Mouse (Mus musculus) adrenal gland, adult (tissue): ENCODE results near the gene Ak5.

Source experiments
- DNase-seq, 2 experiments: peaks; one replicate each; pipeline ENCODE4 v3.0.0; 2022 to 2023; ENCODE audit warnings: low spot score in 1 of 2; ENCODE audit not compliant: inconsistent age in 2 of 2

Ak5 gene

GRCm38 (mm10) chr3:152568455-152569241 lies 99.5 kb downstream of the Ak5 start:
- DNase-seq: no peak

DNA sequence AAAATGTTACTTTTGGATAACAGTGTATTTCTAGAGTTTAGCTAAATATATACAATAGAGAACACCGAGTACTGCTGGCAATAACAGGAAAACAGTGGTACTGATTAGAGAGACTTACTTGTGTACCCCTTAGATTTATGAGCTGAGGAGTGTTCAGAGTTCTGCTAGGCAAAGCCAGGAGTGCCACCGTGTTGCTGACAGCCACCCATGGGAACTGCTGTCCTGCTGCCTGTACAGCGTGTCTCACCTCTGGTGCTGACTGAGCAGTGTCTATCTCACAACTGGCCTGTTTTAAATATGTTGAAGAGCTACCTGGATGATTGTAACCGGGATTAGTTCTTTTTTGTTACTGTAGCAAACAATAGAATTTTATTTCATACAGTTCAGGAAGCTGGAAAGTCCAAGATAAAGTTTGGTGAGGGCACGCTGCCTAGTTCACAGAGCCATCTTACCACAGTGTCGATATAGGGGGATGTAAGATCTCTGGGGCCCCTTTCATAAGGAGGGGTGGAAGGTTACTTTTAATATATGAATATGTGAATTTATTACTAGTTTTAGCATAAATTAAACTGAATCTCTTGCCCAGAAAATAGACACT lies 103.5 kb downstream of the Ak5 start:
- DNase-seq: no peak

- DNase-seq: no peak
Observed at GRCm38 (mm10) chr3:152563833-152564232, 104.3 kb downstream of the Ak5 start.

- DNase-seq: no peak
Observed at GRCm38 (mm10) chr3:152561708-152562107, 106.5 kb downstream of the Ak5 start.

- no peak for DNase-seq
Observed at GRCm38 (mm10) chr3:152559295-152559694, 108.9 kb downstream of the Ak5 start.

DNA sequence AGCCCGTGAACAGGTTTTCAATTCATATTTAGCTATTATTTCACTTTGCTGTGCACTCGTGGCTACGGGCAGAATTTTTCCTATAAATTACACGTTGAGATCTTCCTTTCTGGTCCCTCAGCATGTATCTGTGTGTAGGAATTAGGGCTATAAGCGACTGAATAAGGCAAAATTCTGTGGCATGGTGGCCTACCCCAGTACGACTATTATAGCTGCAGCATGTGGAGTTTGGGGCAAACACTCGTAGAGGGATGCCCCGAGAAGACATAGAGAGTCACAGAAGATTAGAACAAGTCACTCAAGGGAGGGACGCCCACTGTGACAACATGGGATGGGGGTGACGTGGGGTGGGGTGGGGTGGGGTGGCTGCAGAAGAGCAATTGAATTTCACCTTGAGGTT lies 110.1 kb downstream of the Ak5 start:
- DNase-seq: no peak

DNA sequence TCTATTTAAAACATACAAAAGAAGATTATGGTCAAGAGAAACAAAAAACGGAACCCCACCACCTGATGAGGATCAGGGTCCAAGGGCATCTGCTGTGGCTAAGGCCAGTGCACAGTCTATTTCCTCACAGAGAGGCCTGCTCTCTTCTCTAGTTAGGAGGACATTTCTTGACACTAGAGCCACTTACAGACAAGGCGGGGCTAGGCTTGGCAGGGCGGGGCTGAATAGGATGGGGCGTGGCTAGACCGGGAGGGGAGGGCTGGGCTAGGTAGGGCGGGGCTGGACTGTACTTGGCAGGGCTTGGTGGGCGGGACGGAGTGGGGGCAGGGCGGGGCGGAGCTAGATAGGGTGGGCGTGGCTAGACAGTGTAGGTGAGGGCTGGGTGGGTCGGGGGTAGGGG lies 110.5 kb downstream of the Ak5 start:
- no peak for DNase-seq

DNA sequence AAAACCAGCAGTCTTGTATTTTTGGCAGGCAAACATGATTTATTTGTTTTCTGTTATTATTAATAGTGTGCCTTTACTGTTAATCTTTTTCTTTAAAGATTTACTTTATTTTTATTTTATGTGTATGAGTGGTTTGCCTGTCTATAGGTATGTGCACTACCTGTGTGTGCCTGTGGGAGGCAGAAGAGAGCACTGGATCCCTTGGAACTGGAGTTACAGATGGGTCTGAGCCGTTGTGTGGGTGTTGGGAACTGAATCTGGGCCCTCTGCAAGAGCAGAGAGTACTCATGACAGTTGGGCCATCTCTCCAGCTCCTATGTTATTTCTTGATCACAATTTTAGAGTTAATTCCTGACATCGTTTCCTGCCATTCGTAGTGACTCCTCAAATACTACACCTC lies 111.2 kb downstream of the Ak5 start:
- DNase-seq: no peak

DNA sequence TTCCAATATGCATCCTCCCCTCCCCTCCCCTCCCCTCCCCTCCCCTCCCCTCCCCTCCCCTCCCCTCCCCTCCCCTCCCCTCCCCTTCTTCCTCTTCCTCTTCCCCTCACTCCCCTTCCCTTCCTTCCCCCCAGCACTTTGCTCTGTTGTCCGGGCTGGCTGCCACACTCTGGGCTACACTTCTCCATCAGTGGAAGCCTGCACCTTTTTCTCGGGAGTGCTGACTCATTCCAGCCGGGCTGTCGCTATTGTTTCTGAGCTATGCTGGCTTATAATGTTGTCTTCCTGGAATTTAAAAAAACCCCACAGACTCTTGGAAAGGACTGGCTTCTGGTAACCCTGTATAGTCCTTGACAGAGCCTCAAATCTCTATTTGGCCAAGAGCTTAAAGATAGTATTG lies 111.7 kb downstream of the Ak5 start:
- DNase-seq: no peak

DNA sequence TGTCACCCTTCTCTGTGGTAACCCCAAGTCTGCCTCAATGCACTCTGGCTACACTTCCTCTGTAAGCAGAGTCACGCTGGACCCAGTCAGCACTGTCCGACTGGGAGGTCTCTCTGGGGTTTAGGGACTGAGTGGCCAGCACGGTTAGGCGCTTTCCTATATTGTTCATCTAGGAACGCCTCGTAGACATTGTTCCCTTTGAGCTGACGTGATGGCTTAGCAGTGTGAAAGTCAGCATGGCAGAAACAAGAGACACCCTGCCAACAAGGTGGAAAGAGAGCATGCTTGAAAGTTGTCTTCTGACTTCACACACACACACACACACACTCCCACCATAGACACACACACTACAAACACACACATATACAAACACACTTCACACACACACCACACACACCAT lies 112.9 kb downstream of the Ak5 start:
- no peak for DNase-seq

DNA sequence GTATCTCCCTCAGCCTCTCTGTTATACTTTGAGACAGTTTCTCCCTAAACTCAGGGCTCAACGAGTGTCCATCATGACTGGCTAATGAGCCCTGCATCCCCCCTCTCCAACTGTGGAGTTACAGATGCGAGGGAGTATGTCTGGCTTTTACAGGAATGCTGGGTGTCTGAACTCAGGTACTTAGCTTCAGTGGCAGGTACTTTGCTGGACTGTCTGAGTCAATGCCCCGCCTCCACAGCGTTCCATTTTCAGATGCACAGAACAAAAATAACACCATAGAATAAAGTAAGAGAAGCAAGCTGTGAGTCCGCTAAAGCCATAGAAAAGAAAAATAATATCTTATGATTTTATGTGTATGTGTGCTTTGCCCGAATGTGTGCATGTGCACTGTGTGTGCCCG lies 113.8 kb downstream of the Ak5 start:
- DNase-seq: no peak

- DNase-seq: no peak
Observed at GRCm38 (mm10) chr3:152552641-152553040, 115.5 kb downstream of the Ak5 start.

DNA sequence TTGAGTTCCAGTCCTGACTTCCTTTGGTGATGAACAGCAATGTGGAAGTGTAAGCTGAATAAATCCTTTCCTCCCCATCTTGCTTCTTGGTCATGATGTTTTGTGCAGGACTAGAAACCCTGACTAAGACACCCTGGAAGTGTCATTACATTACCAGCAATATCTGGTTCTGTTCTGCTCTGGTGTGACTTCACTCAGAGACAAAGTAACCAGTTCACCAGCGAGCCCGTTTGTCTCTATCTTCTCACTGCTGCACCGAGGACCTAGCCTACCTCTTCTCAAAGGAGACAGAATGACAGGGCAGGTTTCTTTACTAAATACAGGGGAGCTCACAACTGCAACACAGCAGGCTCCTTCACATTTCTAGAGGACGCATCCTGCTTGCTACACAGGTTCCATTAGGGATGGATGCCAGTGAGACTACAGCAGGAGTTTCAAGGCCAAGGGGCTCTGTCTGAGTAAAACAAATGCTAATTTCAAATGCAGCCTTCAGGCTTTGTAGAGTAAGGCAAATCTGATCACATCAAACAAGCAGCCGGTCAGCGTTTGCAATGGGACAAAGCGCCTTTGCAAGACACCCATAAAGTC lies 117.5 kb downstream of the Ak5 start:
- no peak for DNase-seq

DNA sequence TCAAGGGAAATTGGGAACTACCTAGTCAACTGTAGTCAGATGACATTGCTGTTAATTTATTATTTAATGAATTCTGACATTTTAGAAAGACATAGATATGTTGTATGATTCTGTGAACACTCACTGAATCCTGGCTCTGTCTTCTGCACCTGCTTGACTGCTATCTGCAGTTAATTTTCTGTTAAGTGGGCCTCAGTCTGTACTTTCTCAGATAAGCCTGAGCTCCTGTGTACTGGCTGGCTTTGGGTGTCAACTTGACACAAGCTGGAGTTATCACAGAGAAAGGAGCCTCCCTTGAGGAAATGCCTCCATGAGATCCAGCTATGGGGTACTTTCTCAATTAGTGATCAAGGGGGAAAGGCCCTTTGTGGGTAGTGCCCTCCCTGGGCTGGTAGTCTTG lies 118.1 kb downstream of the Ak5 start:
- DNase-seq: no peak

DNA sequence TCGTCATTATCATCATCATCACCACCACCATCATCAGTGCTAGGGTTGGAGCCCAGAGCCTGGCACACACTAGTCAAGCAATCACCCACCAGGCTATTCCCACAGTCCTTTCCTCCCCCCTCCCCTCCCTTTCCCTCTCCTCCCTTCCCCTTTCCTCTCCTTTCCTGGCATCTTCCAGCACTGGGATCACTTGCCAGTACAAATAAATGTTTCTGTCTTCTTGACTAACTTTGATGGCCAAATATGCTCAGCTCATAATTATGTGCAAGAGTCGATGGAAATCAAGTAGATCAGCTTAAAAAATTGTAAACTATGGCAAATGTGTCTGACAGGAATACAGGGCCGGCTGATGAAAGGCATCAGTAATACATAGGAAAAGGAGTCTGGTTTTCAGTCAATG lies 123.2 kb downstream of the Ak5 start:
- DNase-seq: no peak

DNA sequence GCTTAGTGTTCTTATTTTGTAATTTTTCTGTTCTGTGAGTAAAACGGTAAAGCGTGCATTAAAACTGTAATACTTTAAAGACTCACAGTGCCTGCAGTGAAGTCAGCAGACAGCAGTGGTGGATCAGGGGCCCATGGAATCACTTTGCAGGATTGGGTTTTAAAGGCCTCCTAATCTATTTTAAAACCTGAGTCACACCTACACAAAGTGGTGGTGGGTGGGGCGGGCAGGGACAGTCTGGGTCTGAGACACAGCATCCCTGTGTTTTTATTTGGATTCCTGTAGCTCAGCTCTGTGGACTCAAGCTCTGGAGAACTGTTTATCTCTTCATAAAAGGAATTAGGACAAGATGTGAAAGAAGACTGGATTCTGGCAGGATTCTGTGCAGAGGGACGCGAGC lies 125.9 kb downstream of the Ak5 start:
- no peak for DNase-seq

DNA sequence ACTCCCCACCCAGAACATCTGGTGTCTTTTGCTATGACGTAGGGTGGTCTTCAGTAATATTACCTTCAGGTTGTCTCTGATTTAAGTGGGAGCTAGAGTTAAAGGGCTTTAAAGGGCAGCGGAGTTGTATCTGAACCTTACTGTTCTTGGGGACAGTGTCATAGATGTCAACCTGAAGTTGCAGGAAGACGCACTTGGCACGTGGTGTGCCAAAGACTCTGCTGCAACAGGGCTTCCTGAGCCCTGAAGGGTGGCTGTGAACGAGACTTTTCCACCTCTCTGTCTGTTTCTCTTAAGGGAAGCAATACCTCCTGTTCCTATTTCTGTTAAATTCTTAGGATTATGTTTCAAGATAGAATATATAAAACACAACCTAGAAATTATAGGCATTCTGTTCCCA lies 137.8 kb downstream of the Ak5 start:
- no peak for DNase-seq

DNA sequence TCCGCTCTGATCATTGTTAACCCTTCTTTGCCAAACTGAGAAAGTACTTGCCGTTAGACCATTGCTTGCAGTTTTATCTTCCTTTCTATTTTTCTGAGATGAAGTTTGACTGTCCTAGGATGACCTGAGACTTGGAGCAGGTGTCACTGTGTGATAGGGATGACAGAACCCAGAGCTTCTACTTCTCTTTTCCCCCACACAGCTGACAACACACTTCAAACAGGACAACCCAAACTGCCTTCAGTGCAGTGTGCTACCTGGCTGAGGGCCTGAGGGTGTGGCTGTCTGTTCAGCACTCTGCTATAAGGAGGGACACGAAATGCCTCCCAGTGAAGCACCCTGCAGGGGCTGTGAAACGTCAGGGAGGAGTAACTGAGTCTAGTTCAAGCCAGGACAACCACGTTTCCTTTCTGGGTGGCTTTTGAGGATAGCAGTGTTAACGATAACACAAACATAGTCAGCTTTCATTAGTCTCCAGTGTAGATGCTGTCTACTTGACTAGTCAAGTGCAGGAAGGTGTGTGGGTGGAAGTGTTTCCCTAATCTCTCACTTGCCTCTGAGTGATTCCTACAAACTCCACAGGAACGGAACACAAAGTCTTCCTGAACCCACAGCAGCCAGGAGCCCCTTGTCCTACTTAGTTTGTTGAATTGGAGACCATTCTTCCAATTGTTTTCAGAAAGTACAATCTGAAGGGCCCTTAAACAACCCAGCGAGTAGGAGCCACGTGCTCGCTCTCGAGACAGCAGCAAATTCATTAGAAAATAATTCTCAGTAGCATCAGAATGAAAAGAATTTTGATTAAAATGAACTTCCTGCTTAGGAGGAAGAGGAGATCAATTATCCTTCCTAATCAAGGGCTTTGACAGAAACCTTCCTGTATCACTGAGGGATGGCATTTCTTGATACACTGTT lies 138.8 kb downstream of the Ak5 start:
- no peak for DNase-seq

GRCm38 (mm10) chr3:152526721-152527120 lies 141.4 kb downstream of the Ak5 start:
- DNase-seq: no peak

DNA sequence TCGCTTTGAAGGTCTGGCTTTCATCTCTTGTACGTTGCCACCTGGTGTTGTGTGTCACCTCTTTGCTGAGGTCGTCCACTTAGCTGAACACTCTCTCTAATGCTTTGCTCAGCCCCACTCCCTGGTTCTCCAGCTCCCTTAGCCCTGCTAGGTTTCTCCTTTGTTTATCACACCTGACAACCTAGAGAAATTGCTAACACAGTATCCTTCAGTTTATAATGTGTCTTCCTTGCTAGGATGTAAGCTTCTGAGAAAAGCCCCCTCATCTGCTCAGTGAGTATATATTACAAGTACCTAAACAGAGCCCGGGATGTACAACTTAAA lies 144.9 kb downstream of the Ak5 start:
- DNase-seq: no peak

DNA sequence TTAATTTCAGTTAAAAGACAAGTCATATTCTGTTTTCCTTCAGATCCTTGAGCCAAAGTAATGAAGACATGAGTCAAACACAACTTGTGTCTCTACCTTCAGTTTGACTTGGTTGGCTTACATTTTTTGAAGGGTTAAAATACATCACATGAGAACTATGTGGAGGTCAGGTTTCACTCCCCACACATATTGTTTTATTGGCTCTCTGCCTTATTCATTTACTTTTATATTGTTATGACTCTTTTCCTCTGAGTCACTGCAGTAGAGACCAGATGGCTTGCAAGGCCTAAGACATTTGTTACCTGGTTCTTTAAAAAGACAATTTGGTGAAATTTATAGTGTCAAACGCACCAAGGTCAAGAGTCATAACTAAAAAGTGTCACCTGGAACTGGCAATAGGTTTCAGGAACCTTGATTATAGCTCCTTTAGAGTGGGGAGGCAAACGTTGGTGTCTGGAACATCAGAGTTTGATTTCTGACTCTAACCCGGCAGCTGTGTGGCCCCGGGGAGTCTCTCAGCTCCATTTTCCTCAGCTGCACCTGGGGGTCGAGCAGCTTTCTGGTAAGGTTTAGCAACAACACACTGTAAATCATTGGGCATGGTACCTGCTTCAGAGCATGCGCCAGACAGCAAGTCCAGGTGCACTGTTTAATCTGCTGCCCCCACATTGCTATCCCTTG lies 145.4 kb downstream of the Ak5 start:
- no peak for DNase-seq
